Mouse (Mus musculus): ENCODE results near the gene Fam184b. TPM values are rescaled to one million over a fixed set of nuclear protein-coding genes. Genes with fewer than 3 reads are reported as not detected.

Fam184b gene
- total RNA-seq, 4 experiments from 2014 or later = 0.06 to 0.09 TPM; not detected in 2

GRCm38 (mm10) chr5:45595363-45596039 is 43.9 kb downstream of the Fam184b start:
- no peak for DNase-seq (ENCODE audit: low spot score)

GRCm38 (mm10) chr5:45593276-45593675 is 46.1 kb downstream of the Fam184b start:
- DNase-seq (ENCODE audit: low spot score) = no peak

GRCm38 (mm10) chr5:45590094-45590493 is 49.3 kb downstream of the Fam184b start:
- no peak for DNase-seq (ENCODE audit: low spot score)

GRCm38 (mm10) chr5:45584601-45585000 is 54.8 kb downstream of the Fam184b start:
- DNase-seq (ENCODE audit: low spot score) = no peak

GRCm38 (mm10) chr5:45580279-45580678 is 59.1 kb downstream of the Fam184b start:
- no peak for DNase-seq (ENCODE audit: low spot score)

GRCm38 (mm10) chr5:45577376-45577775 is 62.0 kb downstream of the Fam184b start:
- peak; percentile 12 for DNase-seq (ENCODE audit: low spot score)

- no peak for DNase-seq (ENCODE audit: low spot score)
Observed at GRCm38 (mm10) chr5:45576716-45577115, 62.7 kb downstream of the Fam184b start.

- DNase-seq (ENCODE audit: low spot score) = no peak
Observed at GRCm38 (mm10) chr5:45572816-45573215, 66.6 kb downstream of the Fam184b start.

- DNase-seq (ENCODE audit: low spot score) = no peak
Observed at GRCm38 (mm10) chr5:45565829-45566228, 73.6 kb downstream of the Fam184b start.

- no peak for DNase-seq (ENCODE audit: low spot score)
Observed at GRCm38 (mm10) chr5:45564054-45564453, 75.4 kb downstream of the Fam184b start.

- DNase-seq (ENCODE audit: low spot score) = no peak
Observed at GRCm38 (mm10) chr5:45549586-45549985, 89.8 kb downstream of the Fam184b start.

GRCm38 (mm10) chr5:45543374-45543773 is 96.0 kb downstream of the Fam184b start:
- DNase-seq (ENCODE audit: low spot score) = no peak

GRCm38 (mm10) chr5:45539502-45539901 is 99.9 kb downstream of the Fam184b start:
- no peak for DNase-seq (ENCODE audit: low spot score)

- no peak for DNase-seq (ENCODE audit: low spot score)
Observed at GRCm38 (mm10) chr5:45535177-45535576, 104.2 kb downstream of the Fam184b start.

- DNase-seq (ENCODE audit: low spot score) = no peak
Observed at GRCm38 (mm10) chr5:45534319-45535098, 104.9 kb downstream of the Fam184b start.

GRCm38 (mm10) chr5:45529696-45530095 is 109.7 kb downstream of the Fam184b start:
- DNase-seq (ENCODE audit: low spot score) = no peak

- DNase-seq (ENCODE audit: low spot score) = no peak
Observed at GRCm38 (mm10) chr5:45526338-45526737, 113.1 kb downstream of the Fam184b start.

- DNase-seq (ENCODE audit: low spot score) = no peak
Observed at GRCm38 (mm10) chr5:45525101-45525500, 114.3 kb downstream of the Fam184b start.

GRCm38 (mm10) chr5:45521601-45522000 is 117.8 kb downstream of the Fam184b start:
- no peak for DNase-seq (ENCODE audit: low spot score)

GRCm38 (mm10) chr5:45520809-45521110 is 118.7 kb downstream of the Fam184b start:
- DNase-seq (ENCODE audit: low spot score) = no peak

- peak; percentile 95 for DNase-seq (ENCODE audit: low spot score)
Observed at GRCm38 (mm10) chr5:45519960-45520808, 119.2 kb downstream of the Fam184b start, which contains the start of gene Med28. Med28 (plus strand) TSS chr5:45520229.

- DNase-seq (ENCODE audit: low spot score) = no peak
Observed at GRCm38 (mm10) chr5:45515151-45515743, 124.2 kb downstream of the Fam184b start.
